Mouse (Mus musculus) limb, embryonic 10.5 days (tissue): ENCODE data around the gene Stxbp1. TPM values are rescaled to one million over a fixed set of nuclear protein-coding genes. Genes with fewer than 3 reads are reported as not detected.

ENCODE experiments used
- DNase-seq: peaks from one replicate; pipeline ENCODE4 v3.0.0-alpha.2; 2017; ENCODE audit warnings: low spot score
- H3K27ac ChIP-seq: fragments of 300-500 bp; sonication (generic); 2 replicates; pipeline ENCODE4 v1.5.1; 2016; ENCODE audit warnings: mild to moderate bottlenecking
- H3K27me3 ChIP-seq: fragments of 300-500 bp; sonication (generic); 2 replicates; pipeline ENCODE4 v1.6.1; 2016; ENCODE audit warnings: low read depth, mild to moderate bottlenecking; ENCODE audit not compliant: poor library complexity, severe bottlenecking
- H3K36me3 ChIP-seq: fragments of 300-500 bp; sonication (generic); 2 replicates; pipeline ENCODE4 v1.6.1; 2016; ENCODE audit warnings: mild to moderate bottlenecking, moderate library complexity
- H3K4me1 ChIP-seq: fragments of 300-500 bp; sonication (generic); 2 replicates; pipeline ENCODE4 v1.6.1; 2016
- H3K4me3 ChIP-seq: fragments of 300-500 bp; sonication (generic); 2 replicates; pipeline ENCODE4 v1.5.1; 2016; ENCODE audit warnings: mild to moderate bottlenecking, moderate library complexity
- H3K9me3 ChIP-seq: fragments of 300-500 bp; sonication (generic); replicated peaks from 2 replicates; pipeline ENCODE4 v1.6.1; 2016; ENCODE audit warnings: mild to moderate bottlenecking
- WGBS: fragments of 180-500 bp; shearing (Covaris S2); methylation state at CpG from one replicate; pipeline ENCODE4 v1.1.7; 2016; 5-methylcytosine and 5-hydroxymethylcytosine counted together
- polyA plus RNA-seq: library from polyadenylated mRNA; unstranded; fragments of >200 nt; fragmentation: Nextera tagmentation; extraction: Ambion mirVana; gene quantifications from 2 replicates; pipeline ENCODE4 v1.2.1, GENCODE M21; 2016

The Stxbp1 gene
- polyA plus RNA-seq, 1 experiment from 2014 or later = 12.9 TPM

GRCm38 (mm10) chr2:32823579-32824154 lies 23.4 kb downstream of the Stxbp1 start:
- peaks cover 22% of the 10 kb centered on the region for H3K4me1 ChIP-seq
- no peaks in the 10 kb centered on the region for H3K9me3 ChIP-seq
- H3K4me3 ChIP-seq = no peak overlapping the region
- no peaks in the 10 kb centered on the region for H3K36me3 ChIP-seq
- DNase-seq = no peak
- 66% methylated on average over 8 of the region's 8 CpGs for WGBS
- peak overlapping the region; percentile 54 for H3K27ac ChIP-seq
- H3K27me3 ChIP-seq = no peaks in the 10 kb centered on the region

GRCm38 (mm10) chr2:32823153-32823552 lies 23.9 kb downstream of the Stxbp1 start:
- Histone ChIP-seq H3K4me1 (peaks cover 22% of the 10 kb centered on the region), H3K27ac (peak overlapping the region; percentile 54), H3K36me3 (no peaks in the 10 kb centered on the region), H3K27me3 (no peaks in the 10 kb centered on the region), H3K4me3 (no peak overlapping the region), H3K9me3 (no peaks in the 10 kb centered on the region)
- no peak for DNase-seq
- WGBS = 34% methylated on average over 11 of the region's 11 CpGs

GRCm38 (mm10) chr2:32822643-32823042 lies 24.4 kb downstream of the Stxbp1 start:
- no peaks in the 10 kb centered on the region for H3K36me3 ChIP-seq
- no peak overlapping the region for H3K4me3 ChIP-seq
- H3K9me3 ChIP-seq = no peaks in the 10 kb centered on the region
- 71% methylated on average over 6 of the region's 6 CpGs for WGBS
- H3K27ac ChIP-seq = peak overlapping the region; percentile 38; the same call in 1 of the 2 replicates
- no peaks in the 10 kb centered on the region for H3K27me3 ChIP-seq
- no peak for DNase-seq
- H3K4me1 ChIP-seq = peaks cover 26% of the 10 kb centered on the region

GRCm38 (mm10) chr2:32821041-32821802 lies 25.8 kb downstream of the Stxbp1 start:
- Histone ChIP-seq H3K27ac (no peak overlapping the region), H3K27me3 (no peaks in the 10 kb centered on the region), H3K9me3 (no peaks in the 10 kb centered on the region), H3K36me3 (no peaks in the 10 kb centered on the region), H3K4me1 (peaks cover 37% of the 10 kb centered on the region), H3K4me3 (no peak overlapping the region)
- DNase-seq = peak; percentile 50
- 69% methylated on average over 11 of the region's 11 CpGs for WGBS

GRCm38 (mm10) chr2:32818208-32818607 lies 28.8 kb downstream of the Stxbp1 start:
- WGBS = 97% methylated on average over 5 of the region's 5 CpGs
- peaks cover 6% of the 10 kb centered on the region; the same call in 1 of the 2 replicates for H3K36me3 ChIP-seq
- H3K27me3 ChIP-seq = no peaks in the 10 kb centered on the region
- H3K4me1 ChIP-seq = peaks cover 23% of the 10 kb centered on the region
- no peaks in the 10 kb centered on the region for H3K9me3 ChIP-seq
- no peak overlapping the region for H3K4me3 ChIP-seq
- DNase-seq = no peak
- no peak overlapping the region for H3K27ac ChIP-seq

GRCm38 (mm10) chr2:32817589-32817988 lies 29.5 kb downstream of the Stxbp1 start:
- Histone ChIP-seq H3K36me3 (peaks cover 6% of the 10 kb centered on the region; the same call in 1 of the 2 replicates), H3K27ac (peak overlapping the region; percentile 36; the same call in 1 of the 2 replicates), H3K9me3 (no peaks in the 10 kb centered on the region), H3K4me1 (peaks cover 17% of the 10 kb centered on the region), H3K27me3 (no peaks in the 10 kb centered on the region), H3K4me3 (no peak overlapping the region)
- WGBS = 72% methylated on average over 7 of the region's 7 CpGs
- DNase-seq = no peak

- H3K9me3 ChIP-seq = no peaks in the 10 kb centered on the region
- no peaks in the 10 kb centered on the region for H3K27me3 ChIP-seq
- WGBS = 70% methylated on average over 17 of the region's 17 CpGs
- H3K27ac ChIP-seq = peak overlapping the region; percentile 36; the same call in 1 of the 2 replicates
- H3K4me1 ChIP-seq = peaks cover 16% of the 10 kb centered on the region
- H3K36me3 ChIP-seq = peaks cover 6% of the 10 kb centered on the region; the same call in 1 of the 2 replicates
- no peak overlapping the region for H3K4me3 ChIP-seq
- DNase-seq = no peak
Measured at GRCm38 (mm10) chr2:32816946-32817581, 30.0 kb downstream of the Stxbp1 start.

- no peak overlapping the region for H3K4me3 ChIP-seq
- H3K9me3 ChIP-seq = no peaks in the 10 kb centered on the region
- no peaks in the 10 kb centered on the region for H3K27me3 ChIP-seq
- H3K36me3 ChIP-seq = peaks cover 8% of the 10 kb centered on the region; the same call in 1 of the 2 replicates
- H3K27ac ChIP-seq = no peak overlapping the region
- DNase-seq = no peak
- WGBS = 96% methylated on average over 2 of the region's 2 CpGs
- peaks cover 21% of the 10 kb centered on the region for H3K4me1 ChIP-seq
Measured at GRCm38 (mm10) chr2:32816497-32816896, 30.5 kb downstream of the Stxbp1 start.

- no peak for DNase-seq
- peaks cover 22% of the 10 kb centered on the region for H3K4me1 ChIP-seq
- no peaks in the 10 kb centered on the region for H3K27me3 ChIP-seq
- H3K4me3 ChIP-seq = no peak overlapping the region
- H3K36me3 ChIP-seq = peaks cover 23% of the 10 kb centered on the region
- 90% methylated on average over 8 of the region's 8 CpGs for WGBS
- no peak overlapping the region for H3K27ac ChIP-seq
- H3K9me3 ChIP-seq = no peaks in the 10 kb centered on the region
Measured at GRCm38 (mm10) chr2:32811959-32812358, 35.1 kb downstream of the Stxbp1 start.

- Histone ChIP-seq H3K4me1 (peaks cover 28% of the 10 kb centered on the region), H3K36me3 (peaks cover 25% of the 10 kb centered on the region), H3K27me3 (no peaks in the 10 kb centered on the region), H3K9me3 (no peaks in the 10 kb centered on the region), H3K4me3 (no peak overlapping the region), H3K27ac (no peak overlapping the region)
- WGBS = 89% methylated on average over 14 of the region's 14 CpGs
- no peak for DNase-seq
Measured at GRCm38 (mm10) chr2:32808816-32809566, 38.1 kb downstream of the Stxbp1 start.

- 0 out of 2 replicates have a peak, but pooled peaks cover 9% of the 10 kb centered on the region for H3K4me1 ChIP-seq
- no peaks in the 10 kb centered on the region for H3K9me3 ChIP-seq
- no peak for DNase-seq
- 0 out of 2 replicates have a peak overlapping the region, but pooled peaks have one; percentile 26 for H3K27ac ChIP-seq
- H3K4me3 ChIP-seq = no peak overlapping the region
- 66% methylated on average over 10 of the region's 10 CpGs for WGBS
- no peaks in the 10 kb centered on the region for H3K27me3 ChIP-seq
- H3K36me3 ChIP-seq = peaks cover 40% of the 10 kb centered on the region
Measured at GRCm38 (mm10) chr2:32798251-32798962, 48.6 kb downstream of the Stxbp1 start.
